Mouse (Mus musculus): ENCODE data around the gene Fam166b. TPM values are rescaled to one million over a fixed set of nuclear protein-coding genes. Genes with fewer than 3 reads are reported as not detected.
A peak's percentile ranks its signal among the peaks of the same experiment; 100 is the strongest.

The Fam166b gene
- polyA plus RNA-seq, 1 experiment from 2014 or later, result 0.27 TPM

DNA sequence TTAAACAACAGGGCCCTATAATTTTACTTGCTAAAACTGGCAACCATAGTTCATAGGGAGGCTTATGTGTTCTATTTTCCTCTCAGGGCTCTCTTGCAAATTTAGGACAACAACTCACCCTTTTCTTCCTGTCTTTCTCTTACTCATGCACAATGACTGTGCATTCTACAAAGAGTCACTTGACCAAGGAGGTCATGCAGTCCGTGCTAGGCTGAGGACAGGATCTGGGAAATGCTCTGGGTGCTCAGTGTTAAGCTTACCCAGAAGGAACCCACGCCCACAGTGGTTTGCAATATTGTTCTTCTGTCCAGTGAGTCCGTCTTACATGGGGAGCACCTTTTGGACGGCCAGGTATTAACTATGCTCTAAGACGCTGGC lies 44.9 kb downstream of the Fam166b start:
- Histone ChIP-seq H3K36me3 (no peaks in the 10 kb centered on the region; the same call in 1 of the 2 replicates), H3K27ac (no peak overlapping the region), H3K4me1 (peaks cover 18% of the 10 kb centered on the region), H3K4me2 (no peak overlapping the region), H3K9me3 (replicated peaks) (no peaks in the 10 kb centered on the region), H3K27me3 (0 out of 2 replicates have a peak, but pooled peaks cover 5% of the 10 kb centered on the region), H3K4me3 (replicated peaks) (no peak overlapping the region), H3K9ac (no peak overlapping the region)
- ATAC-seq (replicated peaks; ENCODE audit: low FRiP score), result no peak
- 86% methylated on average over 5 of the region's 5 CpGs for WGBS

DNA sequence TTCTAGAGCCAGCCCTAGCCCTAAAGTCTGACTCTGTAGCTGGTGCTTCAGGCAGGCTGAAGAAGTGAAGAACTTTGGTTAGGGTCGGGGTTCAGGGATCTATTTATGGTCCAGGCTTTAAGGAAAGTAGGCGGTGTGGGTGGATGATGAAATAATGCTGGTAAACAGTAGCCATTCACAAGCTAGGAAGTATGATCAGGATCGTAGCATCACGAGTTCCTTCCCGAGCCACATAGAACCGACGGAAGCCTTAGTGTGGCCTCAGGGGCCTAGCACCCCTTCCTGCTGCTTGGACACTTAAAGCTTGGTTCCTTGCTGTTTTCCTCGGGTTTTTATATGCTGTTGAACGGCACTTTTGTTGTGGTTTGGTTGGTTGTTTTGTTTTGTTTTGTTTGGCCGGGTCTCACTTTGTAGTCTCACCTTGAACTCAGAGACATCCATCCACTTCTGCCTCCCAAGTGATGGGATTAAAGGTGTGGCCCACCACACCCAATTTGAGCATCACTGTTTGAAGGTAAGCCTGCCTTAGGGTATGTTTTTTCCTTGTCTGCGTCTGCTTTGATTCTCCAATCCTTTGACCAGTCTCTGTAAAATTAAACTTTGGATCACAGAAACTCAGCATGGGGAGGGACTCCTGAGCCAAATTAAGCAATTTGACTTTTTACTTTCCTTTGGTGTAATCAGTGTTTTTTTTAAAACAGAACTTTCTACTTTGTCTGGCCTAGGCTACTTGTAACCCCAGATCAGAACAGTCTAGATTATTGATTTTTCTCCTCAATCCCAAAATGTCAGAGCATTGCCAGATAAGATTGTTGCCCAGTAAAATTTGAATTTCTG lies 45.5 kb downstream of the Fam166b start:
- 60% methylated on average over 11 of the region's 11 CpGs for WGBS
- Histone ChIP-seq H3K9ac (no peak overlapping the region), H3K9me3 (replicated peaks) (no peaks in the 10 kb centered on the region), H3K27ac (no peak overlapping the region), H3K4me2 (peak overlapping the region; percentile 95), H3K36me3 (no peaks in the 10 kb centered on the region; the same call in 1 of the 2 replicates), H3K4me1 (peaks cover 18% of the 10 kb centered on the region), H3K4me3 (replicated peaks) (peak overlapping the region; percentile 82), H3K27me3 (0 out of 2 replicates have a peak, but pooled peaks cover 5% of the 10 kb centered on the region)
- ATAC-seq (replicated peaks; ENCODE audit: low FRiP score), result no peak

DNA sequence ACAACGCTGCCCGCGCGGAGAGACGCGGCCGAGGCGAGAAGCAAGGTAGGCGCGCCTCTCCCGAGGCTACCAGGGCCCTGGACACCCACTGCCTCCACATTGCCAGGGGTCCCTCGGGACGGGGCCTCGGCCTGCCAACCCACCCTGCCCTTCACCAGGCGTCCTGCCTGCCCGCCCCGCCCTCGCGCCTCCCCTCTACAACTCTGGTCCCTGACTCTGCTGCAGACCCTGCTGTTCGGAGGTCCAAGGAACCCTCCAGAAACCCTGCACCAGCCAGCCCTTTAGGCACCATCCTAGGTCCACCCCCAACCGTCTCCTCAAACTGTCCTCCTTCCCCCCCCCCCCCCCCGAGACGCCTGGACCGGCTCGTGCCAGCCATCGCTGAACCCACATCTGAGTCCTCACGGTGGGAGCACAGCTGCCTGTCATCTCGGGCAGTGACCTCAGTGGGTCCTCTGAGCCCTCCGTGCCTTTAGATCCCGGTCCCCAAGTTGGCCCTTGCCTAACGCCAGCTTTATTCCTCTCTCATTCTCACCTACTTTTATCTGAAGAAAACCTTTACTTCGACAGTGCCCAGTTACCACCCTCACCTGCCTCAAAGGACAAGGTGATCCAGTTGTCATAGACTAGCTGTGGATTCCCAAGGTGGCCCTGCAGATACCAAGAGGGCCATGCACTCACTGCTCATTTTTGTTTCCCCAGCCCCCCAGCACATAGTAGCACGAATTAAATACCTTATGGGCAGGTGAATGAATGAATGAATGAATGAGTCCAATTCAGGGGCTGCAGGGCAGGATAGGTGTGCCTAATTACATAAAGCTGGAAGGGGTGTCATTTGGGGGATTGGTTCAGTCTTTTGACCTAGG lies 46.5 kb downstream of the Fam166b start:
- ATAC-seq (replicated peaks; ENCODE audit: low FRiP score), result peak; percentile 69
- Histone ChIP-seq H3K4me2 (peak overlapping the region; percentile 95), H3K36me3 (no peaks in the 10 kb centered on the region; the same call in 1 of the 2 replicates), H3K4me1 (peaks cover 18% of the 10 kb centered on the region), H3K9ac (peak overlapping the region; percentile 77), H3K27ac (peak overlapping the region; percentile 67), H3K27me3 (0 out of 2 replicates have a peak, but pooled peaks cover 5% of the 10 kb centered on the region), H3K4me3 (replicated peaks) (peak overlapping the region; percentile 82), H3K9me3 (replicated peaks) (no peaks in the 10 kb centered on the region)
- WGBS, result 12% methylated on average over 19 of the region's 33 CpGs

DNA sequence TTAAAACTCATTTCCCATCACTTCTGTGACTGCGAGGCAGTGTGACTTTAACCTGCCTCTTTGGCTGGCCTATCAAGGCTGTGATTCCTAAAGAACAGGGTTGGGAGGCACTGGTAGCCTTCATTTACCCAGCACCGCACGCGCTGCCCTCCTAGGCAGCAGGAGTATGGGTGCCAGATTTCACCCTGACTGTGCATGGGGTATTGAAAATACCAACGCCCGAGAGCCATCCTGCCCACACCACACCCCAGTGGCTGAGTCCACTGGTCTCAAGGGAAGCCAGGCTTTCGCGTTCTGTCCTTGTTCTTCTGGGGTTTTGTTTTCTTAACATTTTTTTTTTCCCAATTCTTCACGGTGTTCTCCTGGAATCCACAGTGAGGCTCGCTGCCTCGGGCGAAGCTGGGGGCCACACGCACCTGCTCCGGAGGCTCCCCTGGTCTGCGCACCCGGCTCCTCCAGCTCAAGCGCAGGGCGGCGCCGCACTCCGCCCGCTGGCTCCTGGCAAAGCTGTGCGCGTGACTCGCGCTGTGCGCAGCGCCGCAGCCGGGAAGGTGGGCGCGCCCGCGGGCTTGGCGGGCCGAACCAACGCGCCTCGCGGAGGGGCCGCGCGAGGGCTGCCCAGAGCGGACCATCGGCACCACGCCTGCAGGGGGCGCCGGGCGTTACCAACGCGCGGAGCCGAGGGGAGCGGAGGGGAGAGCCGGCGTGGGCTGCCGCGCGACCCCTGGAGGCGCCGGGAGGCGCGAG lies 47.4 kb downstream of the Fam166b start, which contains the start of gene Rusc2:
Rusc2 (plus strand) TSS at position 572 of the 747 bp plus-strand sequence.
- peak; percentile 91 for ATAC-seq (replicated peaks; ENCODE audit: low FRiP score)
- H3K9me3 ChIP-seq (replicated peaks), result no peaks in the 10 kb centered on the region
- H3K36me3 ChIP-seq, result no peaks in the 10 kb centered on the region; the same call in 1 of the 2 replicates
- under 1% methylated on average over 54 of the region's 63 CpGs for WGBS
- peak within 1 kb of the TSS; percentile 67 for H3K27ac ChIP-seq
- peak within 1 kb of the TSS; percentile 82 for H3K4me3 ChIP-seq (replicated peaks)
- 0 out of 2 replicates have a peak, but pooled peaks cover 5% of the 10 kb centered on the region for H3K27me3 ChIP-seq
- H3K4me1 ChIP-seq, result peaks cover 18% of the 10 kb centered on the region
- peak within 1 kb of the TSS; percentile 95 for H3K4me2 ChIP-seq
- H3K9ac ChIP-seq, result peak within 1 kb of the TSS; percentile 77

DNA sequence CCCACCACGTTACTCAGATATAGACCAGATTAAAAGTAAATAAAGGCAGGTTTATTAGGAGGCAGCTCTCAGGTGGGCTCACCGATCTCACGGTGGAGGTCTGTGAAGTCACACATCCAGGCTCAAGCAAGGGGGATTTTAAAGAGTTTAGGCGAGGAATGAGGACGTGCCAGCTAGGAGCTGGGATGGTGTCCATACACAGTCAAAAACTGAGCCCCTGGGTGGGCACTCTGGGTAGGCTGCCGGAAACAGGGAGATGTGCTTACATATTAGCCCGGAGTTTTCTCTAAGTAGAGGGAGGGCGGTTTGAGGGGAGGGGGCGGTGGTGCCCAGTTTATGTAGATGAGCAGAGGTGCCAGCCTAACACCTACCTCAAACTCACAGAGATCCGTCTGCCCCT lies 48.0 kb downstream of the Fam166b start:
- 48% methylated on average over 10 of the region's 10 CpGs for WGBS
- Histone ChIP-seq H3K27me3 (0 out of 2 replicates have a peak, but pooled peaks cover 5% of the 10 kb centered on the region), H3K9ac (peak overlapping the region; percentile 77), H3K4me1 (peaks cover 18% of the 10 kb centered on the region), H3K27ac (no peak overlapping the region), H3K4me2 (peak overlapping the region; percentile 95), H3K4me3 (replicated peaks) (peak overlapping the region; percentile 82), H3K9me3 (replicated peaks) (no peaks in the 10 kb centered on the region), H3K36me3 (no peaks in the 10 kb centered on the region; the same call in 1 of the 2 replicates)
- ATAC-seq (replicated peaks; ENCODE audit: low FRiP score), result 0 out of 2 replicates have a peak, but pooled peaks have one; percentile 13

DNA sequence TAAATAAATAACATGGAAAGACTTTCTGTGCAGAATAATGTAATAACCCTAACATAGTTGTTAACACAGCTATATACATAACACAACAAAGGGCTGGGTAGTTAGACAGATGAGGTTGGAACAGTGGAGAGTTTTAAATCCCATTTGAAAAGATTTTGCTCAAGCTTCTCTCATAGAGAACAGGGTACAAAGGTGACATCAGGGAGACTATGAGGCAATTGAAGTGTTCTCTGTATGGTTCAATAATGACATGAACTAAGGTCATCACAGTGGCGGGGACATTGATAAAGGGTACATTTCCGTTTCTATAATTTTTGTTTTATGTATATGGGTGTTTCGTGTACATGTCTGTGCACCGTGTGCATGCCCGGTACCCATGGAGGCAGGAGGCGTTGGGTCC lies 49.3 kb downstream of the Fam166b start:
- Histone ChIP-seq H3K9ac (no peak overlapping the region), H3K4me3 (replicated peaks) (no peak overlapping the region), H3K27ac (no peak overlapping the region), H3K27me3 (0 out of 2 replicates have a peak, but pooled peaks cover 5% of the 10 kb centered on the region), H3K36me3 (no peaks in the 10 kb centered on the region; the same call in 1 of the 2 replicates), H3K4me2 (no peak overlapping the region), H3K4me1 (peaks cover 18% of the 10 kb centered on the region), H3K9me3 (replicated peaks) (no peaks in the 10 kb centered on the region)
- ATAC-seq (replicated peaks; ENCODE audit: low FRiP score), result no peak
- WGBS, result 90% methylated on average over 6 of the region's 6 CpGs

Other genes with a start within 250 kb of the Fam166b start
- gene Atp8b5, start 162.0 kb downstream of the Fam166b start, polyA plus RNA-seq (2015; fragmentation: Nextera tagmentation; extraction: Ambion mirVana), result 0.27 and 0.50 TPM in 2 replicates
- gene Rusc2, start 47.2 kb downstream of the Fam166b start, polyA plus RNA-seq (2015; fragmentation: Nextera tagmentation; extraction: Ambion mirVana), result 11.7 and 14.1 TPM in 2 replicates
- 5.9 and 7.4 TPM in 2 replicates for gene Tesk1, start 12.8 kb upstream of the Fam166b start, polyA plus RNA-seq (2015; fragmentation: Nextera tagmentation; extraction: Ambion mirVana)
- 3.0 and 4.3 TPM in 2 replicates for gene Cd72, start 25.5 kb upstream of the Fam166b start, polyA plus RNA-seq (2015; fragmentation: Nextera tagmentation; extraction: Ambion mirVana)
- gene Sit1, start 54.6 kb upstream of the Fam166b start, polyA plus RNA-seq (2015; fragmentation: Nextera tagmentation; extraction: Ambion mirVana), result not detected in 2 replicates
- gene Ccdc107, start 63.8 kb upstream of the Fam166b start, polyA plus RNA-seq (2015; fragmentation: Nextera tagmentation; extraction: Ambion mirVana), result 69.5 and 72.2 TPM in 2 replicates
- 40.8 and 45.3 TPM in 2 replicates for gene Arhgef39, start 70.6 kb upstream of the Fam166b start, polyA plus RNA-seq (2015; fragmentation: Nextera tagmentation; extraction: Ambion mirVana)
- 1.7 and 2.1 TPM in 2 replicates for gene Car9, start 77.8 kb upstream of the Fam166b start, polyA plus RNA-seq (2015; fragmentation: Nextera tagmentation; extraction: Ambion mirVana)
- gene Tpm2, start 94.6 kb upstream of the Fam166b start, polyA plus RNA-seq (2015; fragmentation: Nextera tagmentation; extraction: Ambion mirVana), result 248 and 303 TPM in 2 replicates
- gene Creb3, start 133.2 kb upstream of the Fam166b start, polyA plus RNA-seq (2015; fragmentation: Nextera tagmentation; extraction: Ambion mirVana), result 61.6 and 66.4 TPM in 2 replicates
- 71.8 and 81.0 TPM in 2 replicates for gene Tln1, start 133.6 kb upstream of the Fam166b start, polyA plus RNA-seq (2015; fragmentation: Nextera tagmentation; extraction: Ambion mirVana)
- gene Rgp1, start 149.6 kb upstream of the Fam166b start, polyA plus RNA-seq (2015; fragmentation: Nextera tagmentation; extraction: Ambion mirVana), result 29.3 and 30.7 TPM in 2 replicates
- gene Gba2, start 149.7 kb upstream of the Fam166b start, polyA plus RNA-seq (2015; fragmentation: Nextera tagmentation; extraction: Ambion mirVana), result 20.4 and 22.7 TPM in 2 replicates
- gene Msmp, start 155.4 kb upstream of the Fam166b start, polyA plus RNA-seq (2015; fragmentation: Nextera tagmentation; extraction: Ambion mirVana), result 1.3 and 2.6 TPM in 2 replicates
- 8.0 and 10.2 TPM in 2 replicates for gene Npr2, start 202.8 kb upstream of the Fam166b start, polyA plus RNA-seq (2015; fragmentation: Nextera tagmentation; extraction: Ambion mirVana)
- gene Spag8, start 224.5 kb upstream of the Fam166b start, polyA plus RNA-seq (2015; fragmentation: Nextera tagmentation; extraction: Ambion mirVana), result 1.4 and 1.7 TPM in 2 replicates
- gene Hint2, start 227.3 kb upstream of the Fam166b start, polyA plus RNA-seq (2015; fragmentation: Nextera tagmentation; extraction: Ambion mirVana), result 115 and 129 TPM in 2 replicates
- gene Tmem8b, start 239.8 kb upstream of the Fam166b start, polyA plus RNA-seq (2015; fragmentation: Nextera tagmentation; extraction: Ambion mirVana), result 2.7 and 3.6 TPM in 2 replicates
- 2.7 and 3.3 TPM in 2 replicates for gene Fam221b, start 240.0 kb upstream of the Fam166b start, polyA plus RNA-seq (2015; fragmentation: Nextera tagmentation; extraction: Ambion mirVana)

Measured in kidney, embryonic 15.5 days (tissue).